Mouse (Mus musculus) CH12.LX (cell line): Measurements from ENCODE around the gene Tspan14. TPM values are rescaled to one million over a fixed set of nuclear protein-coding genes. Genes with fewer than 3 reads are reported as not detected.

Experiments
- DNase-seq: peaks from one replicate; pipeline ENCODE4 v3.0.0-alpha.2; 2013; ENCODE audit errors: extremely low read depth
- H3K27ac ChIP-seq: 2 replicates; pipeline ENCODE4 v1.5.1; 2012; ENCODE audit warnings: low read depth, mild to moderate bottlenecking, control low read depth, moderate library complexity; ENCODE audit not compliant: insufficient read depth
- H3K27me3 ChIP-seq: replicated peaks from 2 replicates; pipeline ENCODE3; 2012; ENCODE audit warnings: inconsistent platforms
- H3K36me3 ChIP-seq, 2 experiments: replicated peaks in 1 of 2; 2 replicates each; pipeline versions ENCODE3 to v1.6.1; 2012; ENCODE audit warnings: inconsistent platforms in 1 of 2, low read length in 1 of 2, mild to moderate bottlenecking in 1 of 2, mixed read lengths in 1 of 2, moderate library complexity in 1 of 2; ENCODE audit not compliant: control insufficient read depth in 1 of 2, insufficient read depth in 1 of 2
- H3K4me1 ChIP-seq, 2 experiments: 2 replicates each; pipeline ENCODE4 v1.6.1; 2012; ENCODE audit warnings: inconsistent platforms in 1 of 2, moderate library complexity in 1 of 2; ENCODE audit not compliant: insufficient read depth in 2 of 2, control insufficient read depth in 1 of 2
- H3K4me2 ChIP-seq: 2 replicates; pipeline ENCODE4 v1.6.1; 2012; ENCODE audit warnings: low read depth, mild to moderate bottlenecking, control low read depth; ENCODE audit not compliant: poor library complexity, insufficient read depth, severe bottlenecking
- H3K4me3 ChIP-seq, 3 experiments: fragments of 150-350 bp in 1 of 3; sonication (generic) in 1 of 3; replicated peaks in 1 of 3; 2 replicates each; pipeline versions ENCODE3 to v1.5.1; 2011 to 2012; ENCODE audit warnings: low read depth in 2 of 3, low read length in 2 of 3, mild to moderate bottlenecking in 2 of 3, moderate library complexity in 2 of 3, control low read depth in 1 of 3, improper control_type of control experiment in 1 of 3, inconsistent platforms in 1 of 3, mixed read lengths in 1 of 3; ENCODE audit not compliant: poor library complexity in 1 of 3
- H3K79me2 ChIP-seq: replicated peaks from 2 replicates; pipeline ENCODE4 v1.6.1; 2012; ENCODE audit warnings: mild to moderate bottlenecking, moderate library complexity; ENCODE audit not compliant: control insufficient read depth, poor library complexity, insufficient read depth, severe bottlenecking; ENCODE audit errors: extremely low read depth
- H3K9ac ChIP-seq: 2 replicates; pipeline ENCODE4 v1.6.1; 2012; ENCODE audit warnings: low read depth, mild to moderate bottlenecking, control low read depth, moderate library complexity; ENCODE audit not compliant: insufficient read depth
- H3K9me3 ChIP-seq: replicated peaks from 2 replicates; pipeline ENCODE3; 2012; ENCODE audit warnings: low read length, inconsistent platforms, mixed read lengths
- BHLHE40 ChIP-seq: IDR thresholded peaks from 2 replicates; pipeline ENCODE4 v1.6.1; 2011; ENCODE audit warnings: mild to moderate bottlenecking, low read depth, low read length, improper control_type of control experiment
- CHD1 ChIP-seq: IDR thresholded peaks from 2 replicates; pipeline ENCODE4 v1.6.1; 2012; ENCODE audit warnings: low read depth, low read length, improper control_type of control experiment, inconsistent platforms
- CHD2 ChIP-seq: IDR thresholded peaks from 2 replicates; pipeline ENCODE4 v1.6.1; 2011; ENCODE audit warnings: low read length, improper control_type of control experiment
- ELF1 ChIP-seq: IDR thresholded peaks from 2 replicates; pipeline ENCODE4 v1.6.1; 2014; ENCODE audit warnings: low read depth, mild to moderate bottlenecking, inconsistent platforms, low read length, improper control_type of control experiment
- EP300 ChIP-seq: IDR thresholded peaks from 2 replicates; pipeline ENCODE4 v1.6.1; 2011; ENCODE audit warnings: low read length, improper control_type of control experiment
- ETS1 ChIP-seq: conservative IDR thresholded peaks from 2 replicates; pipeline ENCODE4 v1.6.1; 2012; ENCODE audit warnings: low read depth, mild to moderate bottlenecking, inconsistent platforms, low read length, improper control_type of control experiment, moderate library complexity
- HCFC1 ChIP-seq: IDR thresholded peaks from 2 replicates; pipeline ENCODE4 v1.6.1; 2012; ENCODE audit warnings: low read depth, mild to moderate bottlenecking, inconsistent platforms, low read length, improper control_type of control experiment
- IRF4 ChIP-seq: IDR thresholded peaks from 2 replicates; pipeline ENCODE4 v1.6.1; 2014; ENCODE audit warnings: low read depth, mild to moderate bottlenecking, inconsistent platforms, low read length, improper control_type of control experiment
- JUN ChIP-seq: IDR thresholded peaks from 2 replicates; pipeline ENCODE4 v1.6.1; 2011; ENCODE audit warnings: low read depth, mild to moderate bottlenecking, low read length, improper control_type of control experiment, moderate library complexity; ENCODE audit not compliant: insufficient read depth
- MAFK ChIP-seq: IDR thresholded peaks from 2 replicates; pipeline ENCODE4 v1.6.1; 2011; ENCODE audit warnings: low read length, improper control_type of control experiment; ENCODE audit not compliant: insufficient replicate concordance
- MAX ChIP-seq: IDR thresholded peaks from 2 replicates; pipeline ENCODE4 v1.6.1; 2011; ENCODE audit warnings: low read length, improper control_type of control experiment
- MXI1 ChIP-seq: IDR thresholded peaks from 2 replicates; pipeline ENCODE4 v1.6.1; 2011; ENCODE audit warnings: mild to moderate bottlenecking, low read depth, low read length, improper control_type of control experiment
- MYC ChIP-seq: IDR thresholded peaks from 2 replicates; pipeline ENCODE4 v1.6.1; 2011; ENCODE audit warnings: low read depth, mild to moderate bottlenecking, improper control_type of control experiment, low read length
- SIN3A ChIP-seq: IDR thresholded peaks from 2 replicates; pipeline ENCODE4 v1.6.1; 2012; ENCODE audit warnings: low read length, improper control_type of control experiment, inconsistent platforms
- TCF12 ChIP-seq: IDR thresholded peaks from 2 replicates; pipeline ENCODE4 v1.6.1; 2014; ENCODE audit warnings: low read depth, mild to moderate bottlenecking, inconsistent platforms, low read length, improper control_type of control experiment
- UBTF ChIP-seq: IDR thresholded peaks from 2 replicates; pipeline ENCODE4 v1.6.1; 2012; ENCODE audit warnings: low read depth, mild to moderate bottlenecking, inconsistent platforms, low read length, improper control_type of control experiment, moderate library complexity
- ZC3H11A ChIP-seq: IDR thresholded peaks from 2 replicates; pipeline ENCODE4 v1.6.1; 2012; ENCODE audit warnings: low read depth, mild to moderate bottlenecking, inconsistent platforms, low read length, improper control_type of control experiment
- ZKSCAN1 ChIP-seq: IDR thresholded peaks from 2 replicates; pipeline ENCODE4 v1.6.1; 2012; ENCODE audit warnings: low read depth, inconsistent platforms, low read length, improper control_type of control experiment, borderline replicate concordance
- ZNF384 ChIP-seq: IDR thresholded peaks from 2 replicates; pipeline ENCODE4 v1.6.1; 2012; ENCODE audit warnings: low read depth, low read length, improper control_type of control experiment, inconsistent platforms
- dilution Hi-C: fragments of 300-500 bp; cut with MboI; formaldehyde crosslinking; loops from 2 replicates; pipeline ENCODE4 v1.14.3; 2020; ENCODE audit warnings: low sequenced_read_pairs; ENCODE audit not compliant: extremely low pct_unique_long_range_greater_than_20kb, extremely low pct_ligation_motif_present
- in situ Hi-C: fragments of 300-500 bp; cut with MboI; formaldehyde crosslinking; loops from 3 replicates; pipeline ENCODE4 v1.14.3; 2019; ENCODE audit warnings: low sequenced_read_pairs, low pct_ligation_motif_present, low pct_unique_long_range_greater_than_20kb, mixed read lengths
- polyA plus RNA-seq: library from polyadenylated mRNA; unstranded; fragments of >175 nt; gene quantifications from 2 replicates; pipeline ENCODE4 v1.2.1, GENCODE M21; 2012; ENCODE audit warnings: low read depth; ENCODE audit not compliant: insufficient read length
- total RNA-seq, 2 experiments: library from RNA; depleted of rRNA; stranded (reverse); fragments of 300-350 nt in 1 of 2; fragments of >200 nt in 1 of 2; gene quantifications; 2 replicates each; pipeline ENCODE4 v1.2.3; 2012 to 2014

Gene Tspan14
- total and polyA plus RNA-seq, 3 experiments: 11.6 to 19.1 (median 14.9) TPM

DNA sequence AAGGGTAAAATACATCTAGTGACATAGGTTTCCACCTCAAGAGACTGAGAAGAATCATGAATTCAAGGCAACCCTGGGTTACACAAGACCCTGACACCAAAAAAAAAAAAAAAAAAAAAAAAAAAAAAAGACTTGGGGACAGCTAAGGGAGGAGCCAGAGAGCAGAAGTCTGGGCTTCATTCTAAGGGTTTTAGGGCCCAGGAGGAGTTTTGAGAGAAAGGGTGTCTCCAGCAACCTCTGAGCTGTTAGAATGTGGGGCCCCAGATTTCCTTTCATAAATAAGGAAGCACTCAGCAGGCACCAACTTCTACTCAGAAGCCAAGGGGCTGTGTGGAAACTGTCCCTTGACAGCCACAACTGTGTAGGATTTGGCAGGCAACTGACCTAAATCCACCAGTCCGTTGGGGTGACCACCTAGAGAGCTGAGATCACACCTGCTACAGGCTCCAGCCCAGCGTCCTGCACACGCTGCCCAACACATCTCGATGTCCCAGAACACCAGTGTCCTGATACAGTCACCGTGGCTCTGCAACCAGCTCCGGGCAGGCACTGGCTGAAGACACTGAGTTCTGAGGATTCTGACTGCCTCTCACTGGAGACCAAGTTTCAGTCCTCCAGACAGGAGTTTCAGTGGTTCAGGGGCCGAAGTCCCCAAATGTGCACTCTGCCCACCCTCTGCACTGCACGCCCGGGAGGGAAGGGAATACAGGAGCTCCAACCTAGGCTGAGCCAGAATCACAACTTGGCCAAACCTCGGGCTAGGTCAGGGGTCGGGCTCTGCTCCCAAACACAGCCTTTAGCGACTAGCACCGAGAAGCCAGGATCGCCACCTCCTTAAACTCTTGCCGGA, 875 bp downstream of the Tspan14 start:
- no peaks in the 10 kb centered on the region for H3K9me3 ChIP-seq
- peak overlapping the region; percentile 83 to 97 (median 84) for H3K4me3 ChIP-seq
- peak overlapping the region; percentile 94 for H3K9ac ChIP-seq
- peak overlapping the region; percentile 64 for H3K4me2 ChIP-seq
- no peak for DNase-seq
- dilution Hi-C loops (no loop called here), in situ Hi-C loops (no loop called here)
- H3K36me3 ChIP-seq: peaks cover 0 to 3% of the 10 kb centered on the region in 2 experiments
- no peak overlapping the region; the same call in 1 of the 2 replicates for H3K27ac ChIP-seq
- H3K79me2 ChIP-seq: peaks cover 31% of the 10 kb centered on the region
- H3K27me3 ChIP-seq: no peaks in the 10 kb centered on the region
- peaks cover 23 to 61% of the 10 kb centered on the region in 2 experiments for H3K4me1 ChIP-seq
- 0 out of 2 replicates have a peak, but pooled peaks have one; percentile 29 for TF ChIP-seq CHD1
- peak; percentile 94 for TF ChIP-seq ZNF384
- TF ChIP-seq JUN: no peak

DNA sequence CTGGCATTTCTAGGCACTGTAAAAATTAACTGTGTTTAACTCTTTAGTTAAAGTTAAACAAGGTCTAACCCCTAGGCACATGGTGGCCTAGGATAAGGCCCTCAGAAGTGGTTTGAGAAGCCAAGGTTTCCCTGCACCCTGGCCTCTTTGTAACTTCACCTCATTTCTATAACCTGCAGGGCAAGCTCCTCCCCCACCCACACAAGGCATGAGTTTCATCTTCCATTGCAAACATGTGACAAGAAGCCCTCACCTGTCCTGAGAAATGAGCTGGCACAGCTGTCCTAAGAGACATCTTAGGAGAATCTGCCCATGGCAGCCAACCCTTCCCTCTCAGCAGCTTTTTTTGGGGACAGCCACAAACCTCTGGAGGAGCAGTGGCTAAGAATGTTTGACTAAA, 1.7 kb downstream of the Tspan14 start:
- TF ChIP-seq EP300 (peak; percentile 58; the same call in 1 of the 2 replicates), MAFK (no peak), ETS1 (peak; percentile 65; the same call in 1 of the 2 replicates), MAX (peak; percentile 60; the same call in 1 of the 2 replicates), TCF12 (peak; percentile 48), BHLHE40 (peak; percentile 68), MXI1 (peak; percentile 80), CHD2 (peak; percentile 61; the same call in 1 of the 2 replicates), ZKSCAN1 (no peak), ZC3H11A (no peak), IRF4 (peak; percentile 50; the same call in 1 of the 2 replicates), HCFC1 (no peak), SIN3A (peak; percentile 65; the same call in 1 of the 2 replicates), ELF1 (no peak), MYC (peak; percentile 47; the same call in 1 of the 2 replicates), UBTF (no peak)
- TF ChIP-seq, all 38 proteins: peak for 10
- Histone ChIP-seq H3K27me3 (no peaks in the 10 kb centered on the region), H3K4me3 (peak overlapping the region in 2 of 3 experiments; percentile 83 to 84), H3K4me1 (peaks cover 23 to 62% of the 10 kb centered on the region in 2 experiments), H3K79me2 (peaks cover 35% of the 10 kb centered on the region), H3K9me3 (no peaks in the 10 kb centered on the region), H3K9ac (no peak overlapping the region; the same call in 1 of the 2 replicates), H3K36me3 (peaks cover 0 to 3% of the 10 kb centered on the region in 2 experiments), H3K4me2 (peak overlapping the region; percentile 64; the same call in 1 of the 2 replicates), H3K27ac (no peak overlapping the region)
- DNase-seq: no peak
- in situ Hi-C loops (no loop called here), dilution Hi-C loops (no loop called here)
